Mouse (Mus musculus) retina, postnatal 1 day (tissue): ENCODE measurements around the gene Gm17175.
"Not testable (repeated sequence)": the region's sequence is repeated elsewhere in the genome, so short reads cannot be mapped to it uniquely, and the experiment has no call there.

Source experiments
- DNase-seq: peaks from one replicate; pipeline ENCODE4 v3.0.0-alpha.2; 2012

The Gm17175 gene

GRCm38 (mm10) chr14:51573963-51574362, at the start of gene Gm17175:
TSS of gene Gm17175 (minus strand) at chr14:51574063.
- DNase-seq, result not testable (repeated sequence)

GRCm38 (mm10) chr14:51611210-51611609, 37.3 kb upstream of the Gm17175 start, which contains the start of gene Gm17078:
TSS of gene Gm17078 (minus strand) at chr14:51611310.
- no peak for DNase-seq

GRCm38 (mm10) chr14:51592039-51592438, 18.2 kb upstream of the Gm17175 start, which contains the start of gene Gm17174:
TSS of gene Gm17174 (minus strand) at chr14:51592139.
- not testable (repeated sequence) for DNase-seq

- no peak for DNase-seq
These were observed 21.4 kb downstream of the Gm17175 start, which contains the start of gene Gm5622 for GRCm38 (mm10) chr14:51552490-51552889. TSS of gene Gm5622 (plus strand) at chr14:51552790.
